Mouse (Mus musculus) CD4-positive, CD25-positive, alpha-beta regulatory T cell, adult 4 months (primary cell): ENCODE data around the gene Gm13283. TPM values are rescaled to one million over a fixed set of nuclear protein-coding genes. Genes with fewer than 3 reads are reported as not detected.
A peak's percentile ranks its signal among the peaks of the same experiment; 100 is the strongest.
"Not testable (repeated sequence)": the region's sequence is repeated elsewhere in the genome, so short reads cannot be mapped to it uniquely, and the experiment has no call there.

Experiments
- ATAC-seq: one replicate; pipeline ENCODE4 v1.8.0; 2017
- polyA plus RNA-seq, 2 experiments: library from polyadenylated mRNA; unstranded; fragments of 100-300 nt; shearing (Covaris generic); gene quantifications; one replicate each; pipeline ENCODE4 v1.2.1; 2017

The Gm13283 gene
- under 1 TPM in 1 of 2 experiments, not detected in 1; 0.28 TPM for polyA plus RNA-seq

DNA sequence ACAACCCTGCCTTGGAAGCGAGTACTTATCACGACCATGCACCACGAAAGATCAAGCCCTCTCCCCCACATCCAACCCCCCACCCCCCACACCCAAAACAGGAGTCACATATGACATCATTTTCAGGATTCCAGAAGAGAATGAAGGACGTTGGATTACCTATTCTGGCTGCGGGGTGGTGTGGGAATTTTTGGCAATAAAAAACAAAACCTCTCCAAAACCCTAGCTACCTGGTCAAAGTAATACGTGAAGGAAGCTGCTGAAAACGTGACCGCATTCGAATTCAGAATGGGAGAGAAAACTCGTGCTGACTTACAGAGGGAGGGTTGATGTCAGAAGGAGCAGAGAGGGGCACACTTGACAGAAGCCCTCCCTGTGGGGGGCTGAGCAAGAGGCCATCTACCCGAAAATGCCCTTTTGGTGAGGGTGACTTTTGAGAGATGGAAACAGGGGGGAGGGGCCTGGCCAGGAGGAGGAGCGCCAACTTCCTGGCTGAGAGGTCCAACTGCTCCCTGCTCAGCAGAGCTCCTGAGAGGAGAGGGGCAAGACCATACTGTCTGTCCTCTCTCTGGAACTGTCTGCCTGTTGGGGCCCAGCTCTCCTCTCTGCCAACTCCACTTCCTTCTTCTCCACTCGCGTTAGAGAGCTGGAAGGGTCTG is at the start of gene Gm13283:
Gm13283 (plus strand) TSS at position 510 of the 659 bp plus-strand sequence.
- not testable (repeated sequence) for ATAC-seq

DNA sequence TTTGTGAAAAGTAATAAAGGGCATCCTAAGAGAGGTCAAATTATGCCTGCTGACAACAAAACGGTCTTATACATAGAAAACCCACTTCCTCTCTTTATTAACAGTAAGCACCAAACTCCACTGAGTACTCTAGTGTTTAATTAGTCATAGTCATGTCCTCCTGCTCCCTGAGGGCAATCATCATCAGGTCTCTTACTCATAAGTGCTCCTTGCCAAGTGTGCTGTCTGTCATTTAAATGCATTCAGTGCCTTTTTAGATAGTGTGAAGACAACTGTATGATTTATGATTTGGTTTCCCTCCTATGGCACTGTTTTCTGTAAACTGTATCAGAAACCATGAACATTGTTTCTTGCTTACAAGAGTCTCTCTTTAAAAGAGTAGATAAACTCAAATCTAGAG is 45.6 kb upstream of the Gm13283 start:
- no peak for ATAC-seq

DNA sequence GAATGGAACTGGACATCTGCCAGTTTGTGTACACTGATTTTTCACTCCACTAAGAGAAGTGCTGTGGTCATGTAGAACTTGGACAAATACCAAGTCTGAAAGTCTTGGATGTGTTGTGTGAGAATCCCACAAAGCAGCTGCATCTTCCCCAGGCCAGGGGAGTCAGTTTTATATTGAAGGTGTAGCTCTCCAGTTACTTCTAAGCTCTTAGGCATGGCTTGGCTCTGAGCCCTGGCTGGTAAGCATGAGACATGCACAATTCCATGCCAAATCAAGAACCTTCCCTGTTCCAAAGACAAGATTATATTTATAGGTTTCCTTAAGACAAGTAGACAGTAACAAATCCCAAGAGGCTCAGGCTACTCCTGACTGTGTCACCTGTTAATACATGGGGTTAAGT is 44.9 kb upstream of the Gm13283 start:
- no peak for ATAC-seq

DNA sequence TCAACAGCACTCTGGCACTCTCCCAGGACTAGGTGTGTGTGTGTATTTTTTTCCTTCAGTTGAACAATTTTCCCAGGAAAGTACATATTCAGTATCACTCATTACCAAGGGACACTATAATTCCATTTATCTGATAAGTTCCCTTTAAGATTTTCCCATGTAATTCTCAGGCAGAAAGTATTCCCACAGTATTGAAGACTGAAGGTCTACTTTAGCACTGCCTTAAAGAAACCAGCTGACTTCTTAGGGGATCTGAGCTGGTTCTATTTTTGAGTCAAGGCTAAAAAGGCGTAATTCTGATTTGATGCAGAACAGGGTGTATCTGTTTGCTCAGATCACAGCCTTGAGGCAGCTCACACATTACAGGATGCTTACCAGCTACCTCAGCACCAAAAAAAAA is 41.2 kb upstream of the Gm13283 start:
- ATAC-seq = no peak

DNA sequence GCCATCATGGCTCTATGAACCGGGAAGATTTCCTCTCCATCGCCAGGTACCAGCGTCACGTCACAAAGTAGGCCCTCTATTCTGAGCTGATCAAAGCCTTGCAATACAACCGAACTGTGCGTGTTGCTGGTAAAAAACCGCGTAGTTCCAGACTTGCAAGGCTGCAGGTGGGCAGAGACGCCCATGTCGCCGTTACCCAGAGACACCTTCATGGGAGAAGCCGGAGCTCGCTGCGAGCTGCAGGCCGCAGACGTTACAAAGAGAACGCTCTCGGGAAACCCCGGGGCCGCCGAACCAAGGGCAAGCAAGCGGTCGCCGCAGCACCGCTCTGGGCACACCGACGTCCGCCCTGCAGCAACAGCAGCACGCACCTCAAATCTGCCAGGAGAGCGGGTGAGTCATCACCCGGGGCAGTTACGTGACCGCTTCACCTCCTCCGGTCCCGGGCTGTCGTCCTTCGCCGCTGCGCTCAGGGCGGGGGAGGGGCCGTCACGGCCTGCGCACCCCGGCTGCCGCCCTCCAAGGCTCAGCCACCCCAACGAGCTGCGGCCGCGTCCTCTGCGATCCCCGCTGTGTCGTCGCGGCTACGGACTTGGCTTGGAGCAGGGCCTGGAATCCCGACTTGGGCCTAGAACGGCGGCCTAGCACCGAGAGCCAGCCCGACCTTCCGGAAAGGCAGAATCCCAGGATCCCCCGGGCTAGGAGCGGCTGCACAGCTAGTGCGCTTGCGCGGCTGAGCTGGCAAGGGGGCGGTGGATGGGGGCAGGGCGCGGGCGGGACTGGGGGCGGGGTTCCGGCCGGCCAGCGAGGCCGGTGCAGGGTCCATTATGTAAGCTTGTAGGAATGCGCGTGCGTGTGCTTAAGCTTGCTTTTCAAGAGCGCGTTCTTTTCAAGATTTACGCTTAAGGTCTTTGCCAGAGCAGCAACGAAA is 37.9 kb upstream of the Gm13283 start, which contains the start of the genes Gm26566 and Klhl9:
Gm26566 (plus strand) TSS at position 15 of the 931 bp plus-strand sequence.
Klhl9 (minus strand) TSS at position 675 of the 931 bp plus-strand sequence.
- ATAC-seq = peak; percentile 80

DNA sequence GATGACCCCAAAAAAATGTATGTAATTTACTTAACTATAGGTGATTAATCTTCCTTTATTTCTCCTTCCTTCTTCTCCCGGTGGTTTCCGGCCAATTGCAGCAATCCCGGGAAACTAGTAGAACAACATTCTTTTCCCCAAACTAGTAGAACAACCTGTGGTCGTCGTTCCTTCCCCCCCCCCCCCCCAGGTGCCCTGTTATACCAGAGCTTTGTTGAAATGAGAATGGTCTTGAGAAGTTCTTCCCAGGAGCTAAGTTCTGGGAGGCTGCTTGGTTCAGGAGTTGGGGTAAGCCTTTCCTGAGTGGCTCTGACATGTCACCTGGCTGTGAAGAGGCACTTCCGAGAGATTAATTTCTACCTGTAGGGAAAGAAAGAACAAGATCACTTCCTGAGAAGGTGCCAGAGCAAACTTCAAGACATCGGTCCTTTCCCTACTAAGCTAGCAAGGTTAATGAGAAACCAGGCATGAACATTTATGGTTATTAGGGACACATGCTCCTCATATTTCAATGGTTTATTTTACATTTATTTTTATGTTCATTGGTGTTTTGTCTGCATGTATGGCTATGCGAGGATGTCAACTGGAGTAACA is 36.3 kb upstream of the Gm13283 start:
- ATAC-seq = no peak

DNA sequence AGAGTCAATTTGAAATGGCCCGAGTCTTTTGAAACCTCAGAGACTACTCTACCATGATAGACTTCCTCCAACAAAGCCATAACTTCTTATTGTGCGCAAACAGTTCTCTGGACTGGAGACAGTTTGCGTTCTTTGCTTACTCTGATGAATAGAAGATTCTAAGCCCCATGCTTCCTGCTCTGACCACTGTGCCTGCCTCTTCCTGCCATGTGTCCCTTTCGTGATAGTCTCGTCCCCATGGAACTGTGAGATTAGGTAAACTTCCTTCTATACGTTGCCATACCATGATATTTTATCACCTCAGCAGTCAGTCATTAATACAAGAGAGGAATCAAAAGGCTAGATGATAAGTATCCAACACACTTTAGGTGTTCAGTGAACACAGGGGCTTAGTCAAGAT is 33.2 kb upstream of the Gm13283 start:
- ATAC-seq = no peak

DNA sequence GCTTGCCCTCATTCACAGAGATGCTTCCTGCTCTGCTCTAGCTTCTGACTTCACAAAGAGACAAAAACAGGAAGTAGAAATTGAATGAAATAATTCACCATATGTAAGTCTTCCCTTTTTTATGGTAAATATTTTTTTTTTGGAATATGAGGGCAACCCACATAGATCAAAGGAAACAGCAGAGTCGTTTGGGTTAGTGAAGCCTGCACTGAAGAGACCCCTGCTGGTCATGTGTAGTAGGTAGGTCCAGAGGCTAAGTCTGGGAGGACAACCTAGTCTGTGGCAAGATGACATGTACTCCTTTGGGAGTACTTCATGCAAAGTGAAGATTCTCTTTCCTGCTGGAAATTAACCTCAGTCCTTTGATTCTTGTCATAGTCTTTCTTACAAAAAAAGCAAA is 32.6 kb upstream of the Gm13283 start:
- peak; percentile 85 for ATAC-seq

DNA sequence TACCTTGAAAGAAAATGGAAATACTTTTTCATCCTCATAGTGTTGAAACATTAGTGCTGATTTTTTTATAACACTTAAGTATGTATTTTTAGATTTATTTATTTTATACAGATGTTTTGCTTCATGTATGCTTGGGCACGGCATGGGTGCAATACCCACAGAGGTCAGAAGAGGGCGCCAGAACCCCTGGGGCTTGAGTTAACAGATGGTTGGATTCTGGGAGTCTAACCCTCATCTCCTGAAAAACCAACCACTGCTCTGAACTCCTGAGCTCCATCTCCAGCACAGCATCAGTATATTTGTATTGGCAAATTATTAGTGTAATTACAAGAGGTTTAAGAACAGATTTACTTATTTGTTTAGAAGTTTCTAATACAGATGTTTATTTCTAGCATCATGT is 21.4 kb upstream of the Gm13283 start:
- peak; percentile 75 for ATAC-seq

DNA sequence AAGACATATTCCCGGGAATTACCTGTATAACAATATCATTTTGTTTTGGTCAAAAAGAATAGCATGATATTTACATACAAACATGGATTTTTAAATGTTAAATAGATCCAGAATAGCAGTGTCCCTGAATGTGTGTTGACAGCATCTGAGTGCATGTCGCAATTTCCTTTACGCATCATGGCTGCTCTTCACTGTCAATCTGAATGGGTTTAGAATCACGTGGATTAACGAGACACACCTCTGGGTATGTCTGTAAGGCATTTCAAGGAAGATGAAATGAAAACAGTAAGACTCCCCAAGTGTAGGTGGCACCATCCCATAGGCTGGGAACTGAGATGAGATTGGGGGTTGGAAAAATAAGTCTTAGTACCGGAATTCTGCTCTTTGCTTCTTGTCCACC is 20.9 kb upstream of the Gm13283 start:
- no peak for ATAC-seq

DNA sequence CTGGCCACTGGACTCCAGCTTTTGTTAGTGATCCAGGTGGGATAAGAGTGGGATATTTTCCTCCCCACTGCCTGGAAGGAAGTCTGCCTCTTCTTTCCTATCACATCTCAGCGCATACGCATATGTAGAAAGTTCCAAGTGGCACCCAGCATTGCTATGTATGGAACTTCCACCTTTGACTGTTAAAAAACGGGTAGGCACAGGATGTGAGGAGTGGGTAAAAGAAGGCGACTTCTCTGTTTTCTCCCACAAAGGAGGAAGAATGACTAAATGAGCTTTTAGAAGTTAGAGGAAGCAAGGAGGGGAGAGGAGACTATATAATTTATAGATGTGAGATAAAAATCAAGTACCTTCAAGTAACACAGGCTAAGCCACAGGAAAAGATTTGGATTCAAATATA is 18.5 kb upstream of the Gm13283 start:
- no peak for ATAC-seq

DNA sequence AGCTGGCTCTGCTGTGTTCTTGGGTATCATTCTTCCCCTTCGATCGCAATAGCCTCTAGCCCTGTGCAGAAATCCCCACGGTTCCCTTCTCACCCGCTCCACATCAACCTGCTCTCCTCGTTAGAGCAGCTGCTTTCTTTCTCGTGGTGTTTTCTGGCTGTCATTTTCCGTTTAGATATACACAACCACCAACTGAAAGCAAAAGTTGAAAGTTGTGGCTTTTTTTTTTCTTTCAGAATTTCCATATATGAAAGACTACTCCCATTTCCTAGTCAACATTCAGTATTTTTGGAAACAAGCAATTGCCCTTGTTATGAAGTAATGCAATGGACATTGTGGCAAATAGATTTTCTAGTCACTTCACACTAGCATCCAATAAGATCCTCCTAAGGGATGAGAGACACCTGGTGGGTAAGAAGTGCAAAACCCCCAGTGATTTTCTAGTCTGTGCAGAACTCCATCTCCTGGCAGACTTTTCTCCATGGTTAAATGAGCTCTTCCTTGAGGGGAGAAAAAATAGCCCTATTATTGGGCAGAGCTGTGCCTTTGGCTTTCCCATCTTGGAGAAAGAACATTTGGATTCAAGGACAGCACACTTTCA is 17.0 kb upstream of the Gm13283 start:
- ATAC-seq = peak; percentile 66

DNA sequence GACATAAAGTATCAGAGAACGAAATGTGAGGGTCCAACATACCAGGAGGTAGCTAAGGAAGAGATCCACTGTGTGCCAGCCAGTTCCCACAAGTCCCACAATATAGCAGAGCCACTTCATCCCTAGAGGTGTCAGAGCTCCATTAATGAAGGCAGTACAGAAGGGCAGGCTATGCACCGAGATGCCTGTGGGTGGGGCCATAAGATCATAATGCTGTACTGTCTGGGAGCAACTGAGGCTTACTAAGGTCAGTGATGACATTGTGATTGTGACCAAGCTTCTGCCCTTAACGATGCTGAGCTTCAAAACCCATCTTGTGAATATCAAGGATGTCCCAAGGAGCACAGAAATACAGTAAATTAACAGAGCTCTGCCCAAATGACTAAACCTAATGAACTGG is 15.7 kb upstream of the Gm13283 start:
- ATAC-seq = peak; percentile 38

DNA sequence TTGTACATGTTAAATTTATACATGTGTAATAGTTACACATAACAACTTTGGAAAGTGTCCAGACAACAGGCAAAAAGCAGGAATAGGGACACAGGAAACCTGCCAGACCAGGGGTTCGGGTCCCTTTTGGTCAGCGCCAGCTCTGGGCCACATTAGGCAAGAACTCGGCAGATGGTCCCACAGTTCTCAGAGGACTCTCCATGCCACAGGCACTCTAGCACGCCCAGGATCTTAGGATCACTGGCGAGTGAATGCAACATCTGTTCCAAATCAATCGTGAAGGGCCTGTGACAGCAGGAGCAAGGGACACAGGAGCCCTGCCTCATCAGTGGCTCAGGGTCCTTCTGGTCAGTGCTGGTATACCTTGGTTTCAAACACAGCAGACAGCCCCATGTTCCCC is 10.0 kb upstream of the Gm13283 start:
- ATAC-seq = no peak

DNA sequence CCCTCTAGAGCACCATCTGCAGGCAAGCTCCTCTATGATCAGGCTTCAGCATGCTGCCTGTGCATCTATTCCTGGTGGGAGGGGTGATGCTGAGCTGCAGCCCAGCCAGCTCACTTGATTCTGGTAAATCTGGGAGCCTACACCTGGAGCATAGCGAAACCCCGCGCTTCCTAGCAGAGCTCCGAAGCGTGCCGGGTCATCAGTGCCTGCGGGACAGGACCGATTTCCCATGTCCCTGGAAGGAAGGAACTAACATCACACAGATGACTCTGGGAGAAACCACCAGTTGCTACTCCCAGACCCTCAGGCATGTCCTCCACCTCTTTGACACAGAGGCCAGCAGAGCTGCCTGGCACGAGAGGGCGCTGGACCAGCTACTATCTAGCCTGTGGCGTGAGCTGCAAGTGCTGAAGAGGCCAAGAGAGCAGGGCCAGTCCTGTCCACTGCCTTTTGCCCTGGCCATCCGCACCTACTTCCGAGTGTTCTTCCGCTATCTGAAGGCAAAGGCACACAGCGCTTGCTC is 5.0 kb upstream of the Gm13283 start, which contains the start of gene Gm13271:
Gm13271 (plus strand) TSS at position 51 of the 523 bp plus-strand sequence.
- ATAC-seq = not testable (repeated sequence)

DNA sequence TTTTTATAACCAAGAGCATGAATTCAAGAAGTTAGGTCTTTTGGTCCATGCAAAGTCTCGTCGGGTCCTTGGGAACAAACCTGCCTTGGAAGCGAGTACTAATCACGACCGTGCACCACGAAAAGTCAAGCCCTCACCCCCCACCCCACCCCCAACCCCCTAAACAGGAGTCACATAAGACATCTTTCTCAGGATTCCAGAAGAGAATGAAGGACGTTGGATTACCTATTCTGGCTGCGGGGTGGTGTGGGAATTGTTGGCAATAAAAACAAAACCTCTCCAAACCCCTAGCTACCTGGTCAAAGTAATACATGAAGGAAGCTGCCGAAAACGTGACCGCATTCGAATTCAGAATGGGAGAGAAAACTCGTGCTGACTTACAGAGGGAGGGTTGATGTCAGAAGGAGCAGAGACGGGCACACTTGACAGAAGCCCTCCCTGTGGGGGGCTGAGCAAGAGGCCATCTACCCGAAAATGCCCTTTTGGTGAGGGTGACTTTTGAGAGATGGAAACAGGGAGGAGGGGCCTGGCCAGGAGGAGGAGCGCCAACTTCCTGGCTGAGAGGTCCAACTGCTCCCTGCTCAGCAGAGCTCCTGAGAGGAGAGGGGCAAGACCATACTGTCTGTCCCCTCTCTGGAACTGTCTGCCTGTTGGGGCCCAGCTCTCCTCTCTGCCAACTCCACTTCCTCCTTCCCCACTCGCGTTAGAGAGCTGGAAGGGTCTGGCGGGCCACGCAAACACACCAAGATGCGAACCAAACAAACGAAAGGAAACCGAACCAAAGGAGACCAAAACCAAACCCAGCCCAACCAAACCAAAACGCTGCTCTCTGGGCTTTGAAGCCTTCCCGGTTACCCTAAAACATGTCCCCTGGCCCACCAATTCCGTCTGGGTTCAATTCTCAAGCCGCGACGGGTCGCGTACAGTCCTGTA is 3.1 kb upstream of the Gm13283 start:
- not testable (repeated sequence) for ATAC-seq

DNA sequence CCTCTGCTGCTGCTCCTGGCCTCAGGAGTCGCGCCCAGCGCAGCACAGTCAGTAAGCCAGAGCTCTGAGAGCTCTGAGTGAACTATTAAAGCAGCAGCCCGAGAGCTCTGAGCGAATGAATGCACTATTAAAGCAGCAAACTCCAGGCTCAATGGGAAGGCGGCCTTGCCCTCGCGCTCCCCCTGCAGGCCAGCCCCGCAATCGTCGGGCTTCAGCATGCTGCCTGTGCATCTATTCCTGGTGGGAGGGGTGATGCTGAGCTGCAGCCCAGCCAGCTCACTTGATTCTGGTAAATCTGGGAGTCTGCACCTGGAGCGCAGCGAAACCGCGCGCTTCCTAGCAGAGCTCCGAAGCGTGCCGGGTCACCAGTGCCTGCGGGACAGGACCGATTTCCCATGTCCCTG is 2.3 kb upstream of the Gm13283 start:
- peak; percentile 100 for ATAC-seq

DNA sequence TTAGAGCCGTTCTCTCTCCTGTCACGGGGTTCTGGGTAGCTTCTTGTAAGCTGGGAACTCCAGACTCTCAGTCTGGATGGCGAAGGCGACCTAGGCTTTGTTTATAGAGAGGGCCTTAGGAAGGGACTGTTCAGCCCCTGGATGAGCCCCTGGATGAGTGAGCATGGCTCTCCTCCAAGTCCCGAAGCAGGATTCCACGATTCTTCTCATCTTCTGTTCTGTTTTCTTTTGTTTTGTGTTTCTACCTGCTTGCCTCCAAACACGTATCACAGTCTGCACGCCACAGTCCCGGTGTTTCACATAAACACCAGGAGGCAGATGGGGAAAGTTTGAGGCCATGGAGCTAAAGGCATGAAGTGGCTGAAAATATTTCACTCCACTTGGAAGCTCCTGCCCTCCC is 1.2 kb upstream of the Gm13283 start:
- ATAC-seq = not testable (repeated sequence)

DNA sequence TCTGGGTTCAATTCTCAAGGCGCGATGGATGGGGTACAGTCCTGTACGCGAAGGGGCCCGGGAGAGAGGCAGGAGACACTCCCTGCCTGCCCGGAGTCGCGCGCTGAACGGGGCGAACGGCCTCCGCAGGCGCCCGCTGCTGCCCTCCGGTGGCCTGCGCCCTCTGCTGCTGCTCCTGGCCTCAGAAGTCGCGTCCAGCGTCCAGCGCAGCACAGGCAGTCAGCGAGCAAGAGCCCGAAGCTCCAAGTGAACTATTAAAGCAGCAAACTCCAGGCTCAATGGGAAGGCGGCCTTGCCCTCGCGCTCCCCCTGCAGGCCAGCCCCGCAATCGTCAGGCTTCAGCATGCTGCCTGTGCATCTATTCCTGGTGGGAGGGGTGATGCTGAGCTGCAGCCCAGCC is 512 bp downstream of the Gm13283 start:
- not testable (repeated sequence) for ATAC-seq

DNA sequence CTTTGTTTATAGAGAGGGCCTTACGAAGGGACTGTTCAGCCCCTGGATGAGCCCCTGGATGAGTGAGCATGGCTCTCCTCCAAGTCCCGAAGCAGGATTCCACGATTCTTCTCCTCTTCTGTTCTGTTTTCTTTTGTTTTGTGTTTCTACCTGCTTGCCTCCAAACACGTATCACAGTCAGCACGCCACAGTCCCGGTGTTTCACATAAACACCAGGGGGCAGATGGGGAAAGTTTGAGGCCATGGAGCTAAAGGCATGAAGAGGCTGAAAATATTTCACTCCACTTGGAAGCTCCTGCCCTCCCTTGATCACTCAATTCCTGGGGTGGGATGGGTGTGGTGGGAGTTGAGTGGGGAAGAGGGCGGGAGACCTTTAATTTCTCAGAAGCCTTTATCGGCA is 1.9 kb downstream of the Gm13283 start:
- not testable (repeated sequence) for ATAC-seq

DNA sequence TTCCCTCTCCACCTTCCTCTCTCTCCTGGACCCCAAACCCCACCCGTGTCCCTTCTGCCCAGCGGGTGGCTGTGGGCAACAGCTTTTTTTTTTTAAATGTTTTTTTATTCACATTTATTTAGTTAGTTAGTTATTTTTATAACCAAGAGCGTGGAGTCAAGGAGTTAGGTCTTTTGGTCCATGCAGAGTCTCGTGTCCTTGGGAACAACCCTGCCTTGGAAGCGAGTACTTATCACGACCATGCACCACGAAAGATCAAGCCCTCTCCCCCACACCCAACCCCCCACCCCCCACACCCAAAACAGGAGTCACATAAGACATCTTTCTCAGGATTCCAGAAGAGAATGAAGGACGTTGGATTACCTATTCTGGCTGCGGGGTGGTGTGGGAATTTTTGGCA is 2.4 kb downstream of the Gm13283 start:
- not testable (repeated sequence) for ATAC-seq
